Mouse (Mus musculus) E14TG2a.4 (cell line): ENCODE measurements around the gene Asic3.

Source experiments
- H3K27me3 ChIP-seq: 2 replicates; pipeline ENCODE4 v1.6.1; 2014; ENCODE audit warnings: low read length, control low read depth; ENCODE audit not compliant: insufficient read depth
- H3K36me3 ChIP-seq: 2 replicates; pipeline ENCODE4 v1.6.1; 2014; ENCODE audit warnings: low read length, control low read depth; ENCODE audit not compliant: insufficient read depth
- H3K4me1 ChIP-seq: replicated peaks from 2 replicates; pipeline ENCODE4 v1.6.1; 2014; ENCODE audit warnings: low read depth, low read length, control low read depth
- H3K4me3 ChIP-seq: replicated peaks from 2 replicates; pipeline ENCODE4 v1.5.1; 2014; ENCODE audit warnings: mild to moderate bottlenecking, low read length
- H3K9me3 ChIP-seq: 2 replicates; pipeline ENCODE4 v1.6.1; 2014; ENCODE audit warnings: low read length, control low read depth
- CTCF ChIP-seq: conservative IDR thresholded peaks from 2 replicates; pipeline ENCODE4 v1.5.1; 2014; ENCODE audit warnings: low read length
- NANOG ChIP-seq: IDR thresholded peaks from 2 replicates; pipeline ENCODE4 v1.6.1; 2014; ENCODE audit warnings: borderline replicate concordance, low read length, mixed read lengths
- POU5F1 ChIP-seq: IDR thresholded peaks from 2 replicates; pipeline ENCODE4 v1.6.1; 2014; ENCODE audit warnings: low read length, borderline replicate concordance

Gene Asic3

DNA sequence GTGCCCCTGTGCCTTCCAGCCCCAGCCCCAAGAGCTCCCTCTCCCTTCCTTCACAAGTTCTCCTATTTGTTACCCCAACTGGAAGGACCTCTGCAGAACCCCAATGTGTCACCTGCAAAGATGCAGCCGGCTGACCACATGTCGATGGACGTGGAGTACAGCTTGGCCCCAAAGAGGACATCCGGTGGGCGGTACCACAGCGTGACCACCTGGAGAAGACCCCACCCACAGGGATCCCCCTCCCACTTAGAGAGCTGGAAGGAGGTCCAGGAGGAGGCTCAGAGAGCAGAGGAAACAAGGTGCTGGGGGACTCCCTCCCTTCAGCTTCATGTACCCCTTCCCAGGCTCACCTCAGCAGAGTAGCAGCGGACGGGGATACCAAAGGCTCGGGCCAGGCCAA, 7.2 kb downstream of the Asic3 start:
- peaks cover 7% of the 10 kb centered on the region for H3K9me3 ChIP-seq
- peaks cover 41% of the 10 kb centered on the region for H3K36me3 ChIP-seq
- H3K27me3 ChIP-seq: peaks cover 9% of the 10 kb centered on the region
- peaks cover 37% of the 10 kb centered on the region for H3K4me1 ChIP-seq
- TF ChIP-seq POU5F1 (no peak), NANOG (no peak), CTCF (no peak)
- no peak overlapping the region for H3K4me3 ChIP-seq

DNA sequence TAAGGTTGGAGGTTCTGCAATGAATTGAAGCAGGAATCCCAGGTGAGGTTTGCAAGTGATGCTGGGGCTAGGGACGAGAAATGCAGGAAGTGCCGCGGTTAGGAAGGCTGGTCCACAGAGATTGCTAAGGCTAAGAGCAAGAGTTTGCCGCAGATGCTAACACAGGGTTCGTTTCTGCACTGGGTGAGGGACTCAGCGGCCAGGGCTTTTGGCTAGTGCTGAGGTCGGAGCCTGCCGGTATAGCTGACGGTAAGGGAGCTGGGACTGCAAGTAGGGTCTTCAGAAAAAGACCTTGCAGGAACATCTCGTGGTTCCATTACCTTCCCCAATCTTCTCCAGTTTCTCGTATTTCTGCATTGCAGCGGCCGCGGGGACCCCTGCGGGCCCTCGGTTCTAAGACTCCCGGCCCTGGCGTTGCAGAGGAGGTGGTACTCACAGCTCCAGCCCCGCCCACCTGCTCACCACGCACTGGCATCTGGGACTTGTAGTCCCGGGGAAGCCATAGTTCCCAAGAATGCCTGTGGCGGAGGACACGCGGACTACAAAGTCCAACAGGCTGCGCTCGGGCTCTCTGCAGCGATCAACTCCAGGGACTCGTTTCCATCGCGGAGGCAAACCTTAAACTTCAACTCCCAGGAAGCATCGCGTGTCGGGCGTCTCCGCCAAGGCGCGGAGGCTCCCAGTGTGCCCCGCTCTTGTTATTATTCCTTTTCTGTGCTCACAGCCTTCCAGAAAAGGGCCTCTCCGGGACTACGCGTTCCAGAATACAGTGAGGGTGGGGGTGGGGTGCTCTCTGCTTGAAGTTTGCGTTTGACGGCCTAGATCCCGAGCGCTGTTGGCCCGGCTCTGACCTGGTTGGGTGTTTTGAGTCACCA, 10.2 kb downstream of the Asic3 start, which contains the start of the genes Cdk5 and Slc4a2:
Cdk5 (minus strand) TSS at position 402 of the 875 bp plus-strand sequence.
Slc4a2 (plus strand) TSS at position 709 of the 875 bp plus-strand sequence.
- Histone ChIP-seq H3K4me1 (peaks cover 50% of the 10 kb centered on the region), H3K36me3 (peaks cover 37% of the 10 kb centered on the region), H3K9me3 (peaks cover 7% of the 10 kb centered on the region), H3K4me3 (peak within 1 kb of the TSS; percentile 81), H3K27me3 (peaks cover 33% of the 10 kb centered on the region)
- peak; percentile 58; the same call in 1 of the 2 replicates for TF ChIP-seq NANOG
- TF ChIP-seq CTCF: no peak

DNA sequence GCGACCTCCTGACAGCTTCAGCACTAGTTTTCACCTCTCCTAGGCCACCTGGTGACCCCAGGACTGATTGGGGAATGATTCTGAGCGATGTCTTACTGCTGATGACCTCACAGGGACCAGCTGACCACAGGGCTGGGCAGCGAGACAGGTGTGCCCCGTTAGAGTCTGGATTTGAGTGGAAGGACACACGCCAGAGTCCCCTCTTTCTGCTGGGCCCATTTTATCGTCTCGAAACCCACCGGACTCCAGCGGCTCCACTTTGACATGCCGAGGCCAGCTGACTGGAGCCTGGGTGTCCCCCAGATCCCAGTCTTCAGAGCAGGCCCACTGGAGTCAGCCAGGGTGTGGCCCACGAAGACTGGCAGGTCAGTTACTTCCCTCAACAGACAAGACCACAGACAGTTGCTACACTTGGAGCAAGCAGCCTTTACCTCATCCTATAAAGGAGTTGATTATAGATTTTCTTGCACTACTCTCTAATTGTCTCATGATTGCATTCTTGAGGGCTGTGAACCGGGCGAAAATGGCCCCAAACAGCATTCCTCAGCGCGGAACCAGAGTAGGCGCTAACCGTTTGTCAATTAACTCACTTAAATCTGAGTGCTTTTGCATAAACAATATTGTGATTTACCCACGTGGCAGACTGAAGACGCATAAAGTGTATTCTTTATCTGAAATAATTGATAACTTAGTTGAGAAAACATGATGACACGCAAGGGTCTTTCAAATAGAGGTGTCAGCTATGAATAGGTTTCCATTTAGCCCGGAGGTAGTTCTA, 11.0 kb downstream of the Asic3 start:
- TF ChIP-seq CTCF: no peak
- Histone ChIP-seq H3K4me1 (peaks cover 58% of the 10 kb centered on the region), H3K36me3 (peaks cover 28% of the 10 kb centered on the region), H3K27me3 (peaks cover 38% of the 10 kb centered on the region), H3K9me3 (peaks cover 7% of the 10 kb centered on the region), H3K4me3 (peak overlapping the region; percentile 81)

GRCm38 (mm10) chr5:24424861-24425411, 11.7 kb downstream of the Asic3 start:
- Histone ChIP-seq H3K4me1 (peaks cover 63% of the 10 kb centered on the region), H3K4me3 (peak overlapping the region; percentile 81), H3K27me3 (peaks cover 38% of the 10 kb centered on the region), H3K9me3 (peaks cover 7% of the 10 kb centered on the region), H3K36me3 (peaks cover 26% of the 10 kb centered on the region)
- TF ChIP-seq CTCF: no peak
- no peak for TF ChIP-seq NANOG
- no peak for TF ChIP-seq POU5F1

DNA sequence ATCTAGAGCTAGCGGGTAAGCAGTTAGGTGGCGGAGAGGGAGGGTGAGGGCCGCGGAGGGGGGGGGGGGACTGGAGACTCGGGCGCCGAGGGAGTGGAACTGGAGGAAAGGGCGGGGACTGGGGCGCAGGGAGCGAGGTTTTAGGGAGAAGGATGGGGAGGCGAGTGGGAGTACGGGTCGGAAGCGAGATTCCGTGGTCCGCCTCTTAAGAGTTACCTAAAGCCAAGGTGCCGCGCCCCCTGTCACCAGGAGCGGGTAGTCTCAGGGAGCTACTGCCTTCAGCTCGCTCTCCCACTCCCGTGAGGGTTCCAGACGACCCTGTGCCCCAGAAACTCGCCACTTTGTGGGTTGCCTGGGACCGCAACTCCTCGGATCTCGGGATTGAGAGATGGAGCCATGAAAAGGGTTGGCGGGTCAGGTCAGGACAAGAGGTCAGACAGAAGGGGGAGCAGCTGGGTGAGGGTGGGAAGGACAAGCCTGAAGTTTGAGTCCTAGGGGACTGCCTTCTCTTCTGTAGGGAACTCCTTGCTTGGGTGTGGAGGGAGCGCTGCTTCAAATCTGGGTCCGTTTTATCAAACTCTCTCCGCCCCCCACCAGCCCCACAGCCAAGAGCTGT, 12.3 kb downstream of the Asic3 start:
- TF ChIP-seq NANOG: no peak
- no peak for TF ChIP-seq POU5F1
- no peak for TF ChIP-seq CTCF
- Histone ChIP-seq H3K9me3 (peaks cover 7% of the 10 kb centered on the region), H3K36me3 (peaks cover 26% of the 10 kb centered on the region), H3K4me3 (peak overlapping the region; percentile 81), H3K4me1 (peaks cover 63% of the 10 kb centered on the region), H3K27me3 (peaks cover 38% of the 10 kb centered on the region)

DNA sequence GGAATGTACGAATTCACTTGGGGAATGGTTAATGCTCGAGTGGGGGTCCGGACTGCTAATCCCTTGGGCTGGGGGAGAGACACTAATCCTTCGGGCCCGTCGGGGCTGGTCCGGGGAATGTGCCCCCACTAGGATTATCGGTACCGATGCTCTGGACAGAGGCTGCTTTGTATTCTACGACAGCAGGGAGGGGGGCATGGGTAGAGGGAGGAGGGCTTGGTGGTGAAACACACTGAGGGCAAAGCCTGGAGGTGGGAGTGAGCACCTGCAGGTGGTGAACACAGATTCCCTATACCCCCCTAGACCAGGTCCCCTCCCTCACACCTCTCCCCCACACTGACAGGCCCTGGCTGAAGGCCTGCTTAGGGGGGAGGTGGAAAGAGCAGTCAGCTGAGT, 12.8 kb downstream of the Asic3 start:
- Histone ChIP-seq H3K9me3 (peaks cover 7% of the 10 kb centered on the region), H3K36me3 (peaks cover 26% of the 10 kb centered on the region), H3K27me3 (peaks cover 38% of the 10 kb centered on the region), H3K4me1 (peaks cover 63% of the 10 kb centered on the region), H3K4me3 (peak overlapping the region; percentile 81)
- TF ChIP-seq CTCF (no peak), NANOG (no peak), POU5F1 (no peak)

DNA sequence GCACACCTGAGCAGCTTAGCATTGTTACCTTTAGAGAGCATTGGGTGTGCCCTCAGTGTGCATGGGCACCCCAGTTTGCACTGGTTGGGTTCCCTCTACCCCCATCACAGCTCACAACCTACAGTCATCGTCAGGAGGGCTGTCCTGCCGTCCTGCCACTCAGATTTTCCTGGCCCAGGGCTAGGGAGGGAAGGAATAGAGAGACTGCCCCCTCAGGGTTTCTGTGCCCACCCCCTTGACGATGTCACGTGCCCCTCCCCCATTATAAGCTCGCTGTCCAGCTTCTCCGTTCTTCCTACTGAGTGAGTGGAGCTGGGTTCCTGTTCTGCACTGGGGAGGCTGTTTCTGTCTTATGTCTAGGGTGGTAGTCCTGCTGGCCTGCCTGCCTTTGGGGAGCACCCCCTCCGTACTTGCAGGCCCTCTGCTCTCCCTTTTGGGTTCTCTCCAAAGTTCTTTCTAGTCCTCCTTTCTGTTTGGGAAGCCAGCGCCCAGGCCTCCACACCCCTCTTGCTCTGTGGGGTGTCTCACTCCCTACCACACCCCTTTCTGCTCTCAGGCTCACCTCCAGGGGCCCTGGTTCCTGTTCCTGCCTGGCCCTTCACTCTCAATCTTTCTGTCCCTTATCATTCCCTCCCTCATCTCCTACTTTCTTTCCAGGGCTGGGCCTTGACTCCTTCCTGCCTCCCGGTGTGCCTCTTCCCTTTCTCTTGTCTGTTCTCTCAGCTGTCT, 13.5 kb downstream of the Asic3 start:
- peaks cover 38% of the 10 kb centered on the region for H3K27me3 ChIP-seq
- H3K4me3 ChIP-seq: peak overlapping the region; percentile 81
- peaks cover 63% of the 10 kb centered on the region for H3K4me1 ChIP-seq
- peaks cover 7% of the 10 kb centered on the region for H3K9me3 ChIP-seq
- TF ChIP-seq CTCF (no peak), NANOG (no peak), POU5F1 (no peak)
- H3K36me3 ChIP-seq: peaks cover 26% of the 10 kb centered on the region
